Mouse (Mus musculus): ENCODE data around the gene Nlrp2.

Gene Nlrp2

GRCm38 (mm10) chr7:5350935-5351334 is at the start of gene Nlrp2:
TSS of gene Nlrp2 (minus strand) at chr7:5351035.
- DNase-seq (ENCODE audit: low spot score): no peak

DNA sequence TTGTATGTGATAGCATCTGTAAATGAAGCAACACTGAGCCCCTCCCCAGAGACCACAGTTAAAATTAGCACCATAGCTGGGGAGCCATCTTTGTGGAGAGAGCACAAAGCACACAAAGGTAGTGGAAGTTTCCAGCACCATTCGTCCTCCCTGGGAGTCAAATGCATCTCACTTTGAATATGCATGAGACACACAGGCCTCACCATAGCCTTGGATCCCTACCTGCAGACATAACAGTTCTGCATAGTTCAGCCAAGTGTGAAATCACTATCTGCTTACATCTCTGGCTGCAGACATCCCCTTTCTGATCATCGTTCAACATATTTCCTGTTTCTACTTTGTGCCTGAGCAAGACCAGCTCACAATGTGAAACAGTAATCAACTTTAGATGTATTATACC is 15.9 kb upstream of the Nlrp2 start:
- no peak for DNase-seq (ENCODE audit: low spot score)

- no peak for DNase-seq (ENCODE audit: low spot score)
Measured at GRCm38 (mm10) chr7:5363599-5363998, 12.8 kb upstream of the Nlrp2 start.

DNA sequence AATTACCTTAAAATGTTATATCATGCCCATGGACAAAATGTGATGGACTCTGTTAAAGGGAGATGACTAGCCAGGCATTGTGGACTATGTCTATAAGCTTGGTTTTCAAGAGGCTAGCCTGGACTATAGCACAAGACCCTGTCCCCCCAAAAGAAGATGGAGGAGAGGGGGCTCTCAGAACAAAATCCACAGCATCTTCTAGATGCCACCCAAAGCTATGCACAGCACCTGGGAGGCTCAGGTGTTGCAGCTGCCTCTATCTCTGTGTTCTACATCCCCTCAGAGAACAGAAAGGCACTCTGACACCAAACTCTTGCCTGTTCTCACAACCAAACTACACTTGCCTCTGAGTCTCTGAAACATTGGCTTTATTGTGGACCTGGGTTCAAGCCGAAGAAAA is 598 bp downstream of the Nlrp2 start, which contains the start of gene Gm5065:
Gene Gm5065, plus strand, starts transcription at position 301 of the 400 bp plus-strand sequence.
- no peak for DNase-seq (ENCODE audit: low spot score)

DNA sequence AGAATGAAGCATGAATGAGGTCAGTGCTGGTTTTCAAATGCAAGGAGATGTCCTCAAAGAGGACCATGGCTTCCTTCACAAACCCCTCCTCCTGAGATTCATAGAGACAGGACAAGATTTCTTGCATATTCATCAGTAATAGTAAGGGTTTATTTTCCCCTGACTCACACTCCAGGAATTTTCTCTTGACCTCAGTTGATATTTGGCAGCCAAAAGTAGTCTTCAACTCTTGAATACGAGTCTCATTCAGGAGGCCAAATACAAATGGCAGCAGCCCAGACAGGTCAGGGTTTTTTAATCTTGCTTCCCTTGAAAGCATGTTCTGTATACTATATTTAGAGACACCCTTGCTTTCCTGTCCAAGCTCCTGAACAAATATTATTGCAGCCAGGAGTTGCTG is 23.3 kb downstream of the Nlrp2 start:
- DNase-seq (ENCODE audit: low spot score): no peak

DNA sequence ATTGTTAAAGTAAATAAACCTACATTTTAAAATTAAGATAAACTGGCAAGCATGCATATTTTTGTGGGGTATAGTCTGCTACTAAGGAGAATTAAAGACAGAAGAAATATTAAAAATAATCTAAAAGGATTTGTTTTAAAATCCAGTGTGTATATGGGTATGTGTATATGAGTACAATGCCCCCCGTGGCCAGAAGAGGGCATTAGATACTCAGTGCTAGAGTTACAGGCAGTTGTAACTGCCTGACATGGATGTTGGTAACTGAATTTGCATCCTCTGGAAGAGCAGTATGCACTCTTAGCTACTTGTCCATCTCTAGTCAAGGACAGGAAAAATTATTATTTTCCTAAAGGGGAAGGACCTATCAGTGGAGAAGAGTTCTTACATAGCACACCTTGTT is 62.6 kb downstream of the Nlrp2 start:
- no peak for DNase-seq (ENCODE audit: low spot score)

DNA sequence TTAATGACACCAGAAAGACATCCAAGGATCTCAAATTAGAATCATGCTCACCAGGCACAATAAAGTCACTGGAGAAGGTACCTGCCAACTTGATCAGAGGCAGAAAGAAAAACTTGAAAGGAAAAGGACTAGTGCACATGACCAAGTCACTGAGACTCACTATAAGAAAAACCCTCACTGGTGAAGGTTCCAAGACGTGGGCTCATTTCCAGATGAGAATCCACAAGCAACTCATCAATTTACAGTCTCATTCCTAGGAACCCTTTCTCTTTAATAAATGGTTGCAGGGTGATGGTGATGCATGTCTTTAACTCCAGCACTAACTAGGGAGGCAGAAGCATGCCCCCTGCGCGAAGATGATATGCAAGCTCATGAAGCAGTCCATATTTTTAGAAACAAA is 87.8 kb downstream of the Nlrp2 start:
- no peak for DNase-seq (ENCODE audit: low spot score)

Measured in testis, postnatal 14 days (tissue).